Mouse (Mus musculus) forebrain, embryonic 11.5 days (tissue): ENCODE measurements around the gene Zfr2. TPM values are rescaled to one million over a fixed set of nuclear protein-coding genes. Genes with fewer than 3 reads are reported as not detected.

Experiments
- ATAC-seq: fragments of 200-750 bp; cut with Nextera tagmentation; replicated peaks from 2 replicates; pipeline ENCODE4 v1.8.0; 2017; ENCODE audit warnings: moderate TSS enrichment; ENCODE audit not compliant: low FRiP score
- DNase-seq: peaks from one replicate; pipeline ENCODE4 v3.0.0-alpha.2; 2017; ENCODE audit warnings: low spot score
- H3K27ac ChIP-seq: fragments of 300-500 bp; sonication (generic); 2 replicates; pipeline ENCODE4 v1.5.1; 2014; ENCODE audit warnings: low read depth, low read length
- H3K27me3 ChIP-seq: fragments of 300-500 bp; sonication (generic); 2 replicates; pipeline ENCODE4 v1.6.1; 2014; ENCODE audit warnings: mild to moderate bottlenecking, low read length, mixed read lengths; ENCODE audit not compliant: control insufficient read depth, insufficient read depth
- H3K36me3 ChIP-seq: fragments of 300-500 bp; sonication (generic); 2 replicates; pipeline ENCODE4 v1.6.1; 2014; ENCODE audit warnings: mild to moderate bottlenecking, low read length, moderate library complexity, mixed read lengths; ENCODE audit not compliant: control insufficient read depth, insufficient read depth
- H3K4me1 ChIP-seq: fragments of 300-500 bp; sonication (generic); replicated peaks from 2 replicates; pipeline ENCODE4 v1.6.1; 2014; ENCODE audit warnings: low read length, mixed read lengths; ENCODE audit not compliant: control insufficient read depth, insufficient read depth
- H3K4me2 ChIP-seq: fragments of 300-500 bp; sonication (generic); 2 replicates; pipeline ENCODE4 v1.6.1; 2014; ENCODE audit warnings: low read depth, mild to moderate bottlenecking, low read length, moderate library complexity, mixed read lengths; ENCODE audit not compliant: severe bottlenecking
- H3K4me3 ChIP-seq: fragments of 300-500 bp; sonication (generic); 2 replicates; pipeline ENCODE4 v1.5.1; 2014; ENCODE audit warnings: low read depth, low read length
- H3K9ac ChIP-seq: fragments of 300-500 bp; sonication (generic); 2 replicates; pipeline ENCODE4 v1.6.1; 2014; ENCODE audit warnings: low read length
- H3K9me3 ChIP-seq: fragments of 300-500 bp; sonication (generic); 2 replicates; pipeline ENCODE4 v1.6.1; 2016; ENCODE audit warnings: low read length, mixed read lengths; ENCODE audit not compliant: control insufficient read depth
- WGBS: fragments of 180-500 bp; shearing (Covaris S2); extraction: QIAGEN DNeasy Blood & Tissue Kit; methylation state at CpG from one replicate; pipeline ENCODE4 v1.1.7; 2014; 5-methylcytosine and 5-hydroxymethylcytosine counted together
- polyA plus RNA-seq: library from polyadenylated mRNA; unstranded; fragments of >200 nt; fragmentation: Nextera tagmentation; extraction: Ambion mirVana; gene quantifications from 2 replicates; pipeline ENCODE4 v1.2.1, GENCODE M21; 2014

Zfr2 gene
- polyA plus RNA-seq, 1 experiment from 2014 or later = 6.4 TPM

DNA sequence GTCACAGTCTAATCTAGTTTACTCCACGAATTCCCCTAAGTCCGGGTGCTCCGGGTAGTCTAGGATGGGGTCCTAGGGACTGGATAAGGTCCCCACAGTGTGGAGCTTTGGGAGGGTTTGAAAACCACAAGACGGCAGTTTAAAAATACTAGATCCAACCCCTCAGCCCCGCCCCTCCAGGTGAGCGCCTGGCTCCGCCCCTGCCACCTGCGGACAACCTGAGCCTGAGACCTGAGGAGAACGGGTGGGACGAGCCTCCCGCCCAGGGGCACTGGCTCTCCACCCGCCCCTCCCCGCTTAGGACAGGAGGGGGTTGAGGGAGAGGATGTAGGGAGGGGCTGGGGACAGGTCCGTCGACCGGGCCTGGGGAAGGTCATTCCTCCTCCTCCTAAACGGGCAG is 51.8 kb downstream of the Zfr2 start:
- no peak for DNase-seq
- no peak for ATAC-seq
- Histone ChIP-seq H3K4me3 (peak overlapping the region; percentile 45; the same call in 1 of the 2 replicates), H3K36me3 (no peaks in the 10 kb centered on the region), H3K9me3 (no peaks in the 10 kb centered on the region), H3K9ac (no peak overlapping the region), H3K27me3 (peaks cover 15% of the 10 kb centered on the region), H3K27ac (no peak overlapping the region), H3K4me1 (peaks cover 2% of the 10 kb centered on the region; the same call in 1 of the 2 replicates), H3K4me2 (peak overlapping the region; percentile 9; the same call in 1 of the 2 replicates)
- WGBS = 12% methylated on average over 17 of the region's 17 CpGs

DNA sequence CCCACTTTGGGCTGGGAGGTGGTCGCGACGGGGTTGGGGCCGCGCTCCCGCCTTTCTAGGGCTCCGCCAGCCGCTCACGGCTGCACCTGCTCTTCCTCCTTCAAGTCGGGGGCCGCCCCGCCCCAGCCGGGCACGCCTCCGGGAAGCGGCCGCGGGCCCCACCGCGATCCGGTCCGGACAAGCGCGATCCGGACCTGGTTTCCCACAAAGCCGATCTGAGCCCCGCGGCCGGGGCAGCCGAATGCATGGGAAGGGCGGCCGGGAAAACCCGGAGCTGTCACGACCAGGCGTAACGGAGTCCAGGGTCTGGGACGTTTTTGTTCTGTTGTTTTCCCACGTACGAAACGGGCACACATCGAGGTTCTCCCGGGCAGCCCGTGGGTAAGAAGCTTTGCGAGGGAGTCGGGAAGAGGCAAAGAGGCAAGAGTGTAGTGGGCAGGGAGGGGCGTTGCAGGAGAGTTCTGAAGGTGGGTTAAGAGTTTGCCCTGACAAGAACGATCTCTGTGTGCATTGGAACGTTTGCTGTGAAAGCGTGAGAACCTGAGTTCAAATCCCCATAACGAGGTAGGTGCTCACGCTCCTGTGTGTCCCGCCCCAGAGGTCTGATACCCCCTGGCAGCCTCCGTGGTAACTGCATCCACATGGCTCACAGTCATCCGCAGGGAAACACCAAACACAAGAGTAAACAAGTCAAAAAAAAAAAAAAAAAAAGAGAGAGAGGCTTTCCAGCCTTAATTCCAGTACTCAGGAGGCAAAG is 52.9 kb downstream of the Zfr2 start:
- H3K9ac ChIP-seq = peak overlapping the region; percentile 69
- no peaks in the 10 kb centered on the region for H3K9me3 ChIP-seq
- peaks cover 26% of the 10 kb centered on the region for H3K27me3 ChIP-seq
- H3K4me1 ChIP-seq = peaks cover 5% of the 10 kb centered on the region; the same call in 1 of the 2 replicates
- 3% methylated on average over 54 of the region's 54 CpGs for WGBS
- ATAC-seq (peak; percentile 76), DNase-seq (peak; percentile 96)
- no peak overlapping the region for H3K27ac ChIP-seq
- H3K4me2 ChIP-seq = peak overlapping the region; percentile 80
- no peaks in the 10 kb centered on the region for H3K36me3 ChIP-seq
- H3K4me3 ChIP-seq = peak overlapping the region; percentile 45

- peaks cover 5% of the 10 kb centered on the region; the same call in 1 of the 2 replicates for H3K4me1 ChIP-seq
- H3K27me3 ChIP-seq = peaks cover 32% of the 10 kb centered on the region
- no peak overlapping the region for H3K4me3 ChIP-seq
These were observed 53.6 kb downstream of the Zfr2 start for GRCm38 (mm10) chr10:81286586-81286985.

GRCm38 (mm10) chr10:81287513-81288157 is 54.7 kb downstream of the Zfr2 start:
- no peak for ATAC-seq

More at GRCm38 (mm10) chr10:81286586-81286985, 53.6 kb downstream of the Zfr2 start:
- 49% methylated on average over 6 of the region's 6 CpGs for WGBS
- ATAC-seq (no peak), DNase-seq (no peak)
- Histone ChIP-seq H3K9ac (no peak overlapping the region), H3K36me3 (no peaks in the 10 kb centered on the region), H3K9me3 (no peaks in the 10 kb centered on the region), H3K4me2 (no peak overlapping the region; the same call in 1 of the 2 replicates), H3K27ac (no peak overlapping the region)

DNA sequence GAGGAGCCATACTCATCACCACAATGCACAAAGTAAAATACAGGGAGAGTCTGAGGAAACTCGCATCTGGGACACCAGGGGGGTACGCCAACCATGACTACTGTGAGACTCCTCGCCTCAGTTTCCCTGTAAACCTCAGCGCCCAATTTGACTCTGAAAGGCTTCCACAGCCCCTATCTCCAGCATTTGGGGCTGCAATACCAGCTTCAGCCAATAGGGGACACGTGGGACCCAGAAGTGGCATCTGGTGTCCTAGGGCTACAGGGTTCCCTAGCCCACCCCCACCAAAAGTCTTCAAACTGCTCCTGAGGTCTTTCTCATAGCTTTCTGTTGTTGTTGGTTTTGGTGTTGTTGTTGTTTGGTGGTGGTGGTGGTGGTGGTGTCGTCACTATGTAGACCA is 55.6 kb downstream of the Zfr2 start:
- no peak for DNase-seq
- peaks cover 7% of the 10 kb centered on the region; the same call in 1 of the 2 replicates for H3K4me1 ChIP-seq
- no peak for ATAC-seq
- WGBS = 34% methylated on average over 6 of the region's 6 CpGs
- peaks cover 31% of the 10 kb centered on the region for H3K27me3 ChIP-seq
- H3K4me2 ChIP-seq = no peak overlapping the region
- no peak overlapping the region; the same call in 1 of the 2 replicates for H3K9ac ChIP-seq
- H3K9me3 ChIP-seq = no peaks in the 10 kb centered on the region
- H3K4me3 ChIP-seq = no peak overlapping the region
- no peaks in the 10 kb centered on the region for H3K36me3 ChIP-seq
- H3K27ac ChIP-seq = no peak overlapping the region

More at GRCm38 (mm10) chr10:81287513-81288157, 54.7 kb downstream of the Zfr2 start:
- Histone ChIP-seq H3K9me3 (no peaks in the 10 kb centered on the region), H3K9ac (no peak overlapping the region), H3K27me3 (peaks cover 32% of the 10 kb centered on the region), H3K4me2 (no peak overlapping the region), H3K4me1 (peaks cover 5% of the 10 kb centered on the region; the same call in 1 of the 2 replicates), H3K4me3 (no peak overlapping the region), H3K27ac (no peak overlapping the region), H3K36me3 (no peaks in the 10 kb centered on the region)
- peak; percentile 79 for DNase-seq
- WGBS = 60% methylated on average over 8 of the region's 8 CpGs

- Histone ChIP-seq H3K4me2 (no peak overlapping the region), H3K4me3 (no peak overlapping the region), H3K4me1 (peaks cover 13% of the 10 kb centered on the region; the same call in 1 of the 2 replicates), H3K9ac (no peak overlapping the region), H3K27me3 (peaks cover 29% of the 10 kb centered on the region), H3K27ac (no peak overlapping the region), H3K9me3 (no peaks in the 10 kb centered on the region), H3K36me3 (no peaks in the 10 kb centered on the region)
- peak; percentile 82 for DNase-seq
- ATAC-seq = no peak
- WGBS = 6% methylated on average over 7 of the region's 7 CpGs
These were observed 56.3 kb downstream of the Zfr2 start for GRCm38 (mm10) chr10:81289278-81289677.

DNA sequence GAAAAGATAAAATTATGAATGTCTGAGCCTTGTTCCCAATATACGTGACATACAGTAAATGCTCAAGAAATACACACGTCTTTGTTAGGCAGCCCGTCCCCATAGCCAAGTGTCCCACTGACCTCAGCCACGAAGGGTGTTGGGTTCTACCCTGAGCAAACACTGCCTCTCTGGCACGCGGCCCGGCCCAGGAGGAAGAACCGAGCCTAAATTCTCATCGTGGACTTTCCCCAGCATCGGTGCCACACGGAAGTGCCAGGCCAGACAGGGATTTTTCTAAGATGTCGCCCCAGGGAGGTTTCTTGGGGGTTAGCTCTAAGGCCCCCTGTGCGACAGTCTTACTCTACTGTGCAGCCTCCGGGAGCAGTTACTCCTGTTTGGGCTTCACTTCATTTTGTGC is 56.9 kb downstream of the Zfr2 start:
- Histone ChIP-seq H3K27ac (no peak overlapping the region), H3K27me3 (peaks cover 26% of the 10 kb centered on the region), H3K9me3 (no peaks in the 10 kb centered on the region), H3K4me1 (peaks cover 17% of the 10 kb centered on the region; the same call in 1 of the 2 replicates), H3K4me2 (no peak overlapping the region), H3K36me3 (no peaks in the 10 kb centered on the region), H3K4me3 (no peak overlapping the region), H3K9ac (no peak overlapping the region)
- DNase-seq = no peak
- 62% methylated on average over 14 of the region's 14 CpGs for WGBS
- ATAC-seq = no peak

- H3K4me3 ChIP-seq = no peak overlapping the region
- no peaks in the 10 kb centered on the region for H3K36me3 ChIP-seq
- DNase-seq = no peak
- H3K27ac ChIP-seq = no peak overlapping the region
- H3K4me2 ChIP-seq = no peak overlapping the region
- WGBS = 13% methylated on average over 24 of the region's 24 CpGs
- ATAC-seq = no peak
- H3K9ac ChIP-seq = no peak overlapping the region
- no peaks in the 10 kb centered on the region for H3K9me3 ChIP-seq
- peaks cover 20% of the 10 kb centered on the region for H3K27me3 ChIP-seq
- H3K4me1 ChIP-seq = peaks cover 18% of the 10 kb centered on the region; the same call in 1 of the 2 replicates
These were observed 57.9 kb downstream of the Zfr2 start for GRCm38 (mm10) chr10:81290698-81291460.
